34 mouse cellular contexts compared by ENCODE assay signal in genomic region chr2:50151879-50152278, GRCm38 (mm10).
"Had no signal": no experiment of that assay in that cellular context is flagged by ENCODE, and none has a peak within 500 bp of the region (broad histone marks: within the 10 kb centered on the region; RNA-seq: fewer than 3 reads in every experiment).

No protein-coding gene starts in this region.

- H3K4me1 ChIP-seq: hindbrain, embryonic 10.5 days had no signal

- H3K27me3 ChIP-seq: heart, embryonic 12.5 days; heart, embryonic 13.5 days; heart, embryonic 15.5 days; hindbrain, embryonic 12.5 days; hindbrain, embryonic 13.5 days; hindbrain, embryonic 15.5 days; kidney, embryonic 15.5 days had no signal

- H3K27ac ChIP-seq: heart, embryonic 10.5 days; heart, embryonic 13.5 days; heart, embryonic 15.5 days; hindbrain, embryonic 12.5 days; hindbrain, embryonic 13.5 days; hindbrain, embryonic 14.5 days; hindbrain, embryonic 15.5 days; hindbrain, postnatal 0 days; kidney, embryonic 15.5 days; kidney, postnatal 0 days; layer of hippocampus, adult 2 months; left cerebral cortex, adult 2 months had no signal

- H3K4me2 ChIP-seq: heart, embryonic 11.5 days; heart, embryonic 12.5 days; heart, embryonic 13.5 days; heart, embryonic 15.5 days; hindbrain, embryonic 12.5 days; hindbrain, embryonic 13.5 days; hindbrain, embryonic 14.5 days; hindbrain, embryonic 15.5 days; kidney, embryonic 15.5 days had no signal

- DNase-seq: heart, postnatal 10 days; heart, postnatal 14 days; heart, postnatal 36 days; heart, postnatal 4 days; kidney, adult 11 months; kidney, adult 18-20 months; kidney, adult 8-10 months; kidney, adult 9 months; kidney, postnatal 10 days; kidney, postnatal 14 days; kidney, postnatal 25 days; kidney, postnatal 36 days; kidney, postnatal 4 days; layer of hippocampus, adult 9-11 months; layer of hippocampus, postnatal 36 days had no signal

- H3K36me3 ChIP-seq: heart, embryonic 12.5 days; heart, embryonic 13.5 days; heart, embryonic 15.5 days; hindbrain, embryonic 10.5 days; hindbrain, embryonic 12.5 days; hindbrain, embryonic 13.5 days; hindbrain, embryonic 15.5 days; kidney, embryonic 15.5 days had no signal

- ATAC-seq: hindbrain, embryonic 16.5 days; hindbrain, postnatal 0 days; inflammation-experienced regulatory T-cells, adult 6 months; intestine, embryonic 16.5 days; intestine, postnatal 0 days had no signal

- H3K9ac ChIP-seq: heart, embryonic 12.5 days; heart, embryonic 13.5 days; heart, embryonic 15.5 days; hindbrain, embryonic 12.5 days; hindbrain, embryonic 13.5 days; hindbrain, embryonic 14.5 days; hindbrain, embryonic 15.5 days; kidney, embryonic 15.5 days had no signal

- H3K9me3 ChIP-seq: heart, embryonic 10.5 days; heart, embryonic 13.5 days; heart, embryonic 15.5 days; hindbrain, embryonic 10.5 days; hindbrain, embryonic 12.5 days; hindbrain, embryonic 13.5 days; hindbrain, embryonic 15.5 days; kidney, embryonic 15.5 days had no signal

- H3K4me3 ChIP-seq: heart, embryonic 10.5 days; heart, embryonic 12.5 days; heart, embryonic 13.5 days; heart, embryonic 15.5 days; hindbrain, embryonic 10.5 days; hindbrain, embryonic 12.5 days; hindbrain, embryonic 13.5 days; hindbrain, embryonic 15.5 days; kidney, embryonic 15.5 days; layer of hippocampus, adult 2 months; left cerebral cortex, adult 2 months had no signal
